Mouse (Mus musculus): ENCODE results near the gene Samd4b. TPM values are rescaled to one million over a fixed set of nuclear protein-coding genes. Genes with fewer than 3 reads are reported as not detected.

Gene Samd4b
- polyA plus RNA-seq, 2 experiments = 33.0 to 82.0 TPM

GRCm38 (mm10) chr7:28587644-28588043, 10.3 kb downstream of the Samd4b start:
- Histone ChIP-seq H3K4me3 (replicated peaks; ENCODE audit: low read length) (no peak overlapping the region), H3K36me3 (ENCODE audit: control insufficient read depth, insufficient read depth, low read length) (0 out of 2 replicates have a peak, but pooled peaks cover 2% of the 10 kb centered on the region), H3K9ac (ENCODE audit: low read depth, low read length, severe bottlenecking) (peak overlapping the region; percentile 34), H3K4me1 (ENCODE audit: control insufficient read depth, insufficient read depth, low read length) (peaks cover 30% of the 10 kb centered on the region), H3K9me3 (ENCODE audit: control insufficient read depth, low read length) (no peaks in the 10 kb centered on the region), H3K4me2 (replicated peaks; ENCODE audit: low read depth, low read length, severe bottlenecking) (no peak overlapping the region), H3K27ac (replicated peaks; ENCODE audit: low read depth, low read length) (no peak overlapping the region), H3K27me3 (ENCODE audit: control insufficient read depth, insufficient read depth, low read length) (no peaks in the 10 kb centered on the region)
- DNase-seq (ENCODE audit: low spot score) (no peak), ATAC-seq (ENCODE audit: low FRiP score, low read depth) (0 out of 2 replicates have a peak, but pooled peaks have one; percentile 23)
- TF ChIP-seq POLR2A (IDR thresholded peaks at IDR 0.05; ENCODE audit: borderline replicate concordance, extremely low read depth, insufficient read depth, insufficient read length) = no peak

GRCm38 (mm10) chr7:28586663-28587411, 11.1 kb downstream of the Samd4b start:
- WGBS = 44% methylated on average over 6 of the region's 6 CpGs
- Histone ChIP-seq H3K4me1 (ENCODE audit: control insufficient read depth, insufficient read depth, low read length) (peaks cover 30% of the 10 kb centered on the region), H3K27me3 (ENCODE audit: control insufficient read depth, insufficient read depth, low read length) (no peaks in the 10 kb centered on the region), H3K4me2 (replicated peaks; ENCODE audit: low read depth, low read length, severe bottlenecking) (no peak overlapping the region), H3K9ac (ENCODE audit: low read depth, low read length, severe bottlenecking) (peak overlapping the region; percentile 1), H3K27ac (replicated peaks; ENCODE audit: low read depth, low read length) (peak overlapping the region; percentile 48; the same call in 1 of the 2 replicates), H3K36me3 (ENCODE audit: control insufficient read depth, insufficient read depth, low read length) (no peaks in the 10 kb centered on the region), H3K9me3 (ENCODE audit: control insufficient read depth, low read length) (no peaks in the 10 kb centered on the region), H3K4me3 (replicated peaks; ENCODE audit: low read length) (no peak overlapping the region)
- peak; percentile 26 for DNase-seq (ENCODE audit: low spot score)
- no peak for TF ChIP-seq POLR2A (IDR thresholded peaks at IDR 0.05; ENCODE audit: borderline replicate concordance, extremely low read depth, insufficient read depth, insufficient read length)
- no peak for ATAC-seq (ENCODE audit: low FRiP score, low read depth)

GRCm38 (mm10) chr7:28585001-28585400, 12.9 kb downstream of the Samd4b start:
- TF ChIP-seq POLR2A (IDR thresholded peaks at IDR 0.05; ENCODE audit: borderline replicate concordance, extremely low read depth, insufficient read depth, insufficient read length) = no peak
- H3K4me1 ChIP-seq (ENCODE audit: control insufficient read depth, insufficient read depth, low read length) = peaks cover 28% of the 10 kb centered on the region

GRCm38 (mm10) chr7:28584468-28584867, 13.5 kb downstream of the Samd4b start:
- WGBS = 67% methylated on average over 4 of the region's 4 CpGs
- Histone ChIP-seq H3K4me1 (ENCODE audit: control insufficient read depth, insufficient read depth, low read length) (peaks cover 28% of the 10 kb centered on the region), H3K9me3 (ENCODE audit: control insufficient read depth, low read length) (no peaks in the 10 kb centered on the region), H3K4me3 (replicated peaks; ENCODE audit: low read length) (no peak overlapping the region), H3K9ac (ENCODE audit: low read depth, low read length, severe bottlenecking) (no peak overlapping the region), H3K27me3 (ENCODE audit: control insufficient read depth, insufficient read depth, low read length) (no peaks in the 10 kb centered on the region), H3K4me2 (replicated peaks; ENCODE audit: low read depth, low read length, severe bottlenecking) (no peak overlapping the region), H3K27ac (replicated peaks; ENCODE audit: low read depth, low read length) (no peak overlapping the region), H3K36me3 (ENCODE audit: control insufficient read depth, insufficient read depth, low read length) (no peaks in the 10 kb centered on the region)
- TF ChIP-seq POLR2A (IDR thresholded peaks at IDR 0.05; ENCODE audit: borderline replicate concordance, extremely low read depth, insufficient read depth, insufficient read length) = no peak
- no peak for DNase-seq (ENCODE audit: low spot score)
- ATAC-seq (ENCODE audit: low FRiP score, low read depth) = no peak

More at GRCm38 (mm10) chr7:28585001-28585400, 12.9 kb downstream of the Samd4b start:
- no peak overlapping the region for H3K9ac ChIP-seq (ENCODE audit: low read depth, low read length, severe bottlenecking)
- H3K4me2 ChIP-seq (replicated peaks; ENCODE audit: low read depth, low read length, severe bottlenecking) = no peak overlapping the region
- H3K4me3 ChIP-seq (replicated peaks; ENCODE audit: low read length) = no peak overlapping the region
- no peak for ATAC-seq (ENCODE audit: low FRiP score, low read depth)
- 70% methylated on average over 6 of the region's 6 CpGs for WGBS
- H3K27ac ChIP-seq (replicated peaks; ENCODE audit: low read depth, low read length) = no peak overlapping the region
- no peak for DNase-seq (ENCODE audit: low spot score)
- no peaks in the 10 kb centered on the region for H3K9me3 ChIP-seq (ENCODE audit: control insufficient read depth, low read length)
- no peaks in the 10 kb centered on the region for H3K36me3 ChIP-seq (ENCODE audit: control insufficient read depth, insufficient read depth, low read length)
- H3K27me3 ChIP-seq (ENCODE audit: control insufficient read depth, insufficient read depth, low read length) = no peaks in the 10 kb centered on the region

- Histone ChIP-seq H3K27ac (replicated peaks; ENCODE audit: low read depth, low read length) (no peak overlapping the region), H3K4me2 (replicated peaks; ENCODE audit: low read depth, low read length, severe bottlenecking) (no peak overlapping the region), H3K9ac (ENCODE audit: low read depth, low read length, severe bottlenecking) (no peak overlapping the region), H3K4me1 (ENCODE audit: control insufficient read depth, insufficient read depth, low read length) (peaks cover 28% of the 10 kb centered on the region), H3K9me3 (ENCODE audit: control insufficient read depth, low read length) (no peaks in the 10 kb centered on the region), H3K4me3 (replicated peaks; ENCODE audit: low read length) (no peak overlapping the region), H3K36me3 (ENCODE audit: control insufficient read depth, insufficient read depth, low read length) (no peaks in the 10 kb centered on the region), H3K27me3 (ENCODE audit: control insufficient read depth, insufficient read depth, low read length) (no peaks in the 10 kb centered on the region)
- 67% methylated on average over 8 of the region's 8 CpGs for WGBS
- DNase-seq (ENCODE audit: low spot score) (no peak), ATAC-seq (ENCODE audit: low FRiP score, low read depth) (no peak)
- no peak for TF ChIP-seq POLR2A (IDR thresholded peaks at IDR 0.05; ENCODE audit: borderline replicate concordance, extremely low read depth, insufficient read depth, insufficient read length)
Observed at GRCm38 (mm10) chr7:28583570-28584344, 14.2 kb downstream of the Samd4b start.
